Mouse (Mus musculus): ENCODE data around the gene Dtnb.

DNA sequence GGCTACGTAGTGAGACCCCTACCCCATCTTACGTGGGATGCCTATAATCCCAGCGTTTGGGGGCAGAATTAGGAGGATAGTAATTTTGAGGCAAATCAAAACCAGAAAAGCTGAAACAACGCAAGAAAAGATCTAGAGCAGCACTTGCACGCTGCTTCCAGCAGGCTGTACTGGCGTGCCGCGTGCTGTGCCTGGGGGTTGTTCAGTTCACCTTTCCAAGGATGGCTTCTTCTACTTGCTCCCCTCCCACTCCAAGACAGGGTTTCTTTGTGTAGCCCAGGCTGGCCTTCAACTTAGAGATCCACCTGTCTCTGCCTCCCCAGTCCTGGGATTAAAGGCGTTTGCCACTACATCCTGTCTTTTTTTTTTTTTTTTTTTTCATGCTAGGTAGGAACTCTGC is 17.9 kb downstream of the Dtnb start:
- TF ChIP-seq CTCF (IDR thresholded peaks at IDR 0.05; ENCODE audit: control insufficient read depth, insufficient read depth, insufficient read length): no peak
- TF ChIP-seq CEBPB (IDR thresholded peaks at IDR 0.05; ENCODE audit: low read depth): no peak
- TF ChIP-seq MYOD1 (IDR thresholded peaks at IDR 0.05; ENCODE audit: control insufficient read depth, insufficient read length, low read depth): no peak
- TF ChIP-seq USF1 (IDR thresholded peaks at IDR 0.05; ENCODE audit: low read depth): no peak
- TF ChIP-seq MAX (IDR thresholded peaks at IDR 0.05): no peak

Measured in C2C12 (cell line).